Mouse (Mus musculus) adrenal gland, postnatal 4 days (tissue): ENCODE data around the gene Pafah1b2. TPM values are rescaled to one million over a fixed set of nuclear protein-coding genes. Genes with fewer than 3 reads are reported as not detected.

Source experiments
- microRNA-seq: library from miRNA; unstranded; fragments of <30 nt; microRNA quantifications from one replicate; pipeline ENCODE4 v1.2.0, GENCODE M21; 2021
- total RNA-seq, 2 experiments: library from RNA; stranded (reverse); gene quantifications; 2 replicates each; pipeline ENCODE4 v1.2.3; 2021

Gene Pafah1b2
- total RNA-seq, 2 experiments from 2014 or later: 154 to 163 TPM

Small RNAs within 50 kb of the gene (microRNA-seq; reads per million reads assigned to microRNA genes)
- not detected for gene Mir7087

Other genes with a start within 250 kb of the Pafah1b2 start
- 10 to 100 TPM; 26.7 to 30.9 TPM for gene Cep164, start 184.0 kb downstream of the Pafah1b2 start, total RNA-seq
- 10 to 100 TPM; 34.1 to 36.0 TPM for gene Bace1, start 174.1 kb downstream of the Pafah1b2 start, total RNA-seq
- 10 to 100 TPM; 31.3 to 35.6 TPM for gene Pcsk7, start 106.2 kb downstream of the Pafah1b2 start, total RNA-seq
- 10 to 100 TPM; 53.9 to 58.1 TPM for gene Rnf214, start 105.8 kb downstream of the Pafah1b2 start, total RNA-seq
- 10 to 100 TPM; 44.1 to 44.3 TPM for gene Tagln, start 76.6 kb downstream of the Pafah1b2 start, total RNA-seq
- 100 to 1,000 TPM; 244 TPM for gene Sidt2, start 57.4 kb downstream of the Pafah1b2 start, total RNA-seq
- gene Sik3, start 130 bp upstream of the Pafah1b2 start, total RNA-seq: 10 to 100 TPM; 61.9 to 69.3 TPM
- 1,000 to 10,000 TPM in 1 of 2 experiments, 10 to 100 TPM in 1; 38.1 to 1,458 TPM for gene Apoa1, start 215.9 kb upstream of the Pafah1b2 start, total RNA-seq
- 1 to 10 TPM in 1 of 2 experiments, under 1 TPM in 1; 0.64 to 9.5 TPM for gene Apoc3, start 222.9 kb upstream of the Pafah1b2 start, total RNA-seq
- 1 to 10 TPM in 1 of 2 experiments, under 1 TPM in 1; 0.48 to 3.8 TPM for gene Apoa4, start 228.0 kb upstream of the Pafah1b2 start, total RNA-seq